Mouse (Mus musculus): ENCODE data around the gene Fibcd1.
A peak's percentile ranks its signal among the peaks of the same experiment; 100 is the strongest.

Gene Fibcd1

DNA sequence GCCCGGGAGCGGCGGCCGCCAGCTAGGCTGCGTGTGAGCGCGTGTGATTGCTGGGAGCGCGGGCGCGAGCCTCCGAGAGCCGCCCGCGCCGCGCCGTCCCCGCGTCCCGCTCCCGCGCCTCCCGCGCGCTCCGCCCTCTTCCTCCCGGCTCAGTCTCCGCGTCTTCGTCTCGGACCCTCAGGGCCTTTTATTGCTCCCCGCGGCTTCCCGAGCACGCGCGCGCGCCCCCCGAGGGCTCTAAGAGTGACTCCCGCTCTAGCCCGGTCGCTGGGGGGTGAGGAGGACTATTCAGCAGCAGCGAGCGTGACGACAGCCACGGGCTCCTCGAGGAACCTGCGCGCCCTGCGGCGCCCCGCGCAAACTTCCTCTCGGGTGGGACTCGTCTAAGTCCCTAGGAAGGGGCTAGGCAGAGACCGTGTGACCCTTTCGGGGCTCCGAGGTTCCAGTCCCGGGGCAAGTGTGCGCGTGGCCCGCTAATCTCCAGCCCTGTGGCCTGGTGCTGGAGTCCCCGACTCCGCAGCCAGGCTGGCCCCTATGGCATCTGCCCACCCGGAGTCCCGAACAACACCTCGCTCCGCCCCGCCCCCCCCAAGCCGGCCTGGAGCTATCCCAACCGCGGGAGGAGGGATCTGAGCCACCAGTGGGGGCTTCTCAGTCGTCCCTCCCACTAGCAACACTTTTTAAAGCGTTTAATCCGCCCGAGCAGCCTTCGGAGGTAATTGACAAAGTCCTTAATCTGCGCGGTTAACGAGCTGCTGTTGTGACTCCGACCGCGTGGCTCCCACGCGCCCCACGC is at the start of gene Fibcd1:
Gene Fibcd1, minus strand, starts transcription at position 110 of the 796 bp plus-strand sequence.
- DNase-seq: peak; percentile 52 to 64

GRCm38 (mm10) chr2:31894221-31894870 is 48.5 kb upstream of the Fibcd1 start:
- DNase-seq: peak in 1 of 2 experiments; percentile 33

DNA sequence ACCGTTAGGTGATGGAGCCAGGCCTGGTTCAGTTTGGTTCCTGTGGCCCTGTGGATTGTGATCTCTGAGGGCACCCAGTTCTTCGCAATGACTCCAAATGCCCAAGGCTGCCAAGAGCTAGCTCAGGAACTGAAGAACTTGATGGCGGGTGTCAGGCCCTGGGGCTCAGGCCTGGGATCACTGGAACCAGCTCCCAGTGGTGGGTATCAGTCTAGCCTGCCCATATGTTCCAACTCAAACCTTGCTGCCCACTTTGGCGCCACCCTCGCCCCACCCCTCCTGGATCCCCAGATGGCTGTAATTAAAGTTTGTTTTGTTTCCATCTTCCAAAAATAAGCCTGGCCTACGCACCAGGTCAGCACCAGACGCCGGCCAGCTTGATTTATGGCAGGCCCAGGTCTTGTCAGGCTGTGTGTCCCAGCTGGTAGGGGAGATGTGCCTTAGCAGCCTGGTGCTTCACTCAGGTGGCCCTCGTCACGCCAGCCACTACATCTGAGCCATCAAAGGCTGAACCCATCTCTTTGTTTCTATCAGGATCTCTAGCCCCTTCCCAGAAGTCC is 47.4 kb upstream of the Fibcd1 start:
- DNase-seq: peak; percentile 41 to 62

- DNase-seq: peak in 1 of 2 experiments; percentile 44
Measured at GRCm38 (mm10) chr2:31891219-31891618, 45.4 kb upstream of the Fibcd1 start.

- DNase-seq: no peak
Measured at GRCm38 (mm10) chr2:31888871-31889270, 43.1 kb upstream of the Fibcd1 start.

GRCm38 (mm10) chr2:31887030-31887429 is 41.2 kb upstream of the Fibcd1 start, which contains the start of gene Lamc3:
Gene Lamc3, plus strand, starts transcription at chr2:31887291.
- DNase-seq: peak; percentile 89 to 92

GRCm38 (mm10) chr2:31884806-31885205 is 39.0 kb upstream of the Fibcd1 start:
- peak; percentile 79 to 85 for DNase-seq

GRCm38 (mm10) chr2:31883061-31883460 is 37.3 kb upstream of the Fibcd1 start:
- no peak for DNase-seq

GRCm38 (mm10) chr2:31880868-31881267 is 35.1 kb upstream of the Fibcd1 start:
- peak; percentile 39 to 58 for DNase-seq

DNA sequence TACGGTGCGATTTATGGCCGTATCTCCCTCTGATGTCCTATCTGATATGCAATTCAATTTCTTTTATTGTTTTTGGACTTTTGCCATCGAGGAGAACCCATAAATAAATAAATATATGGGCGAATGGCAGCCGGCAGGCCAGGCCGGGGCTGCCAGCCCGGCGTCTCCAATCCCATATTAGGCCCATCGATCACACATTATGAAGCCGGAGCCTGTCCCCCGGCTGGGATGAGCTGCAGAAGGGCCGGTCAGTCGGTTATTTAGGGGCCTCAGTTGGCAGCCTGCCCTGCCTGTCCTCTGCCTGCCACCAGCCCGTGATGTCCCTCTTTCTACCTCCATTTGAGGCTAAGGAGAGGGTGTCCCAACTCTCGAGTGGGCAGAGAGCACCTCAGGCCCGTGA is 32.8 kb upstream of the Fibcd1 start:
- DNase-seq: no peak

- DNase-seq: no peak
Measured at GRCm38 (mm10) chr2:31876446-31876845, 30.6 kb upstream of the Fibcd1 start.

GRCm38 (mm10) chr2:31874290-31874855 is 28.6 kb upstream of the Fibcd1 start:
- no peak for DNase-seq

DNA sequence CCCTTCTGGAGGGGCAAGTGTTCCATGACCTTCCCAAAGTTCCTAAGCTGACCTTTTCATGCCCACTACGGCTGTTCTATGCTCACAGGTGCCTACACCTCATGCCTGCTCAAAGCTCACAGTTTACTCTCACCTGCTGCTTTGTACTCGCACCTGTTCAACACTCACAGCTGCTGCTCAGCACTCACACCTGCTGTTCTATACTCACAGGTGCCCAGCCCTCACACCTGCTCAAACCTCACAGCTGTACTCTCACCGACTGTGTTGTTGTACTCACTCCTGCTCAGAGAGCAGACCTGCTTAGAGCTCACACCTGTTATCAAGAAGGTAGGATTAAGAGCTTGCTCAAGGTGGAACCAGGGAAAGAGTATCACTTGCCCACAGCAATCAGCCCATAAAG is 24.9 kb upstream of the Fibcd1 start:
- DNase-seq: no peak

DNA sequence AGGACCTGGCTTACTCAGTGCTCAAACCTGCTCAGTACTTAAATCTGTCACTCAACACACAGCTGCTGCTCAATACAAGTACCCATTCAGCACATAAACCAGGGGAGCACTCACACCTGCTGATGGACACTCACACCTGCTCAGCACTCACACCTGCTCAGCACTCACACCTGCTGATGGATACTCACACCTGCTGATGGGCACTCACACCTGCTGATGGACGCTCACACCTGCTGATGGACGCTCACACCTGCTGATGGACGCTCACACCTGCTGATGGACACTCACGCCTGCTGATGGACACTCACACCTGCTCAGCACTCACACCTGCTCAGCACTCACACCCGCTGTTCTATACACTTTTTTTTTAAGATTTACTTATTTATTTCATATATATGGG is 23.9 kb upstream of the Fibcd1 start:
- DNase-seq: no peak

GRCm38 (mm10) chr2:31868538-31869164 is 22.8 kb upstream of the Fibcd1 start:
- peak; percentile 53 to 65 for DNase-seq

- DNase-seq: peak; percentile 51 to 65
Measured at GRCm38 (mm10) chr2:31867773-31868537, 22.1 kb upstream of the Fibcd1 start.

GRCm38 (mm10) chr2:31865794-31866193 is 20.0 kb upstream of the Fibcd1 start:
- DNase-seq: no peak

DNA sequence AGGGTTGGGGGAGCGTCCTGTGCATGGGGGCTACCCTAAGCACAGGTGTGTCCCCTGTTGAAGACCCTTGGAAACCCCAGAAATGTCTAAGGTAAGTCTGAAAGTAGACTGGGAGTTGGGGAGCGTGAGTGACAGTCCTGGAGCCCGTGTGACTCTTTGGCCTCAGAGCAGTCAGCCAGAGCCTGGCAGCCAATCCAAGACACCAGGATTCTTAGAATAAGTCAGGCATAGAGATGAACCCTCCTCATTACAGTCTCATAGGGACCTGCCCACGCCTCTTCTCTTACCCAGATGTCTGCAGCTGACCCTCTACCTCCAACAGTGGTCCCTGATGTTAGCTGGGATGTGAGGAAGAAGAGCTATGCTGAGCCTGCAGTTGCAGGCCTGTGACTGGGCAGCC is 19.5 kb upstream of the Fibcd1 start:
- DNase-seq: peak in 1 of 2 experiments; percentile 44

DNA sequence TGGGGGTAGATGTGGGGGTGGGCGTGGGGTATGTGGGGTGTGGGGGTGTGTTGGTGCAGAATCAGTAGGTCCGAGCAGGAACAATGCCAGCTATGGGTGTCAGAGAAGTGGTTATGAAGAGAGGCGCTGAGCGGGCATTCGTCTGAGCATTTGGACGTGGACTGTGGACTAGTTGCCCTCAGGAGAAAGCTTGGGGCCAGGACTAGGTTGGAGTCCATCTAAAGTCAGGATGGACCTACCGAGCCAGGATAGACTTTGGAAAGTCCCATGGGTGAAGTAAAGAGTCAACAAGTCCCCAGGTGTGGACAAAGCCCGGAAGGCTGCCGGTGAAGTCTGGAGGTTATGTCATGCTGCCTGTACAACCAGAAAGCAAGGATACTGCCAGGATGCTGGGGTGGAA is 19.1 kb upstream of the Fibcd1 start:
- no peak for DNase-seq

DNA sequence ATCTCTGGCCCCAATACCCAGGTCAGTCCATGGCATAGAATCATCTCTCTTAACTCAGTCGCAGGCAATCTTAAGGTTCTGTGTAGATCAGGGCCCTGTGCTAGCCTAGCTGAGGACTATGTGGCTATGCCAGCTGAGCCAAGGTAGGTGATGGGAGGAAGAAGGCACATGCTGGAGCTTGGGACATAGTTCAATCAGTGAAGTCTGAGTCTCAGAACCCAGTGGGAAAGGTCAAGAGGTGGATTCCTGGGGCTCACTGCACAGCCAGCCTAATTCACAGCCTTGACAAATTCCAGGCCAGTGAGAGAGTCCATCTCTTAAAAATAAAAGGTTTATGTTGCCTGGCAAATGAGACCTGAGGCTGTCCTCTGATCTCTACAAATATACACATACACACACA is 18.0 kb upstream of the Fibcd1 start:
- DNase-seq: no peak

GRCm38 (mm10) chr2:31862919-31863318 is 17.1 kb upstream of the Fibcd1 start:
- no peak for DNase-seq

DNA sequence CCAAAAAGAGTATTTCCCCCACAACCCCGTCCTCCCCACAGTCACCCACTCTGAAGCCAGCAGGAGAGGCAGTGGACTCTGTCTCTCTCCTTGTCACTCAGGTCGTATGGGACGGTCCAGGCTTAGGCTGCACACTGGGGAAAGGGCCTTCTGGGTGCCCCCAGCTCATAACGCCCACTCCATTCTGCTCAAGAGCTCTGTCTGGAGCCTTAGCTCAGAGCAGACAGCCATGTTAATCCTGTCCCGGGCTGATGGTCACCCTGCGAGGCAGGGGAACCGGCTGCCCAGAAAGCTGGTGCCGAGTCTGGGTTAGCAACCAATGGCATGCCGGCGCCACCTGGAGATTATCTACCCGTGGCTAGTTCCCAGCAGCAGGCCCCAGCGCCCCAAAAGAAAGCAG is 12.7 kb upstream of the Fibcd1 start:
- no peak for DNase-seq
